Mouse (Mus musculus): ENCODE data around the gene Sptlc3.

GRCm38 (mm10) chr2:139589905-139590304, 96.2 kb downstream of the Sptlc3 start:
- TF ChIP-seq GATA1 (IDR thresholded peaks at IDR 0.05; ENCODE audit: low read depth, low read length) (no peak), POLR2A (IDR thresholded peaks at IDR 0.05; ENCODE audit: control insufficient read depth in 1 of 2, insufficient read depth in 1 of 2, low read depth in 1 of 2, low read length in 2 of 2, poor library complexity in 1 of 2) (no peak), USF1 (IDR thresholded peaks at IDR 0.05; ENCODE audit: low read depth, low read length) (no peak), CTCF (IDR thresholded peaks at IDR 0.05 in 2 of 3, conservative IDR thresholded peaks at IDR 0.05 in 1 of 3; ENCODE audit: control insufficient read depth in 1 of 3, insufficient read depth in 1 of 3, low read depth in 2 of 3, low read length in 3 of 3, poor library complexity in 1 of 3, severe bottlenecking in 1 of 3) (peak in 2 of 3 experiments; percentile 59 to 68; a peak in 5 of 6 replicates), MAFK (IDR thresholded peaks at IDR 0.05; ENCODE audit: borderline replicate concordance, low read depth, low read length) (no peak), UBTF (IDR thresholded peaks at IDR 0.05; ENCODE audit: borderline replicate concordance, insufficient read depth, low read depth, low read length) (no peak), EP300 (IDR thresholded peaks at IDR 0.05; ENCODE audit: low read depth in 1 of 2, low read length in 2 of 2) (no peak), TCF12 (IDR thresholded peaks at IDR 0.05; ENCODE audit: low read depth, low read length) (no peak), ZC3H11A (IDR thresholded peaks at IDR 0.05; ENCODE audit: low read depth, low read length) (no peak), HCFC1 (IDR thresholded peaks at IDR 0.05; ENCODE audit: low read depth, low read length) (no peak), MYC (IDR thresholded peaks at IDR 0.05; ENCODE audit: low read depth, low read length) (no peak), CHD1 (IDR thresholded peaks at IDR 0.05; ENCODE audit: low read depth, low read length) (no peak), ETS1 (IDR thresholded peaks at IDR 0.05; ENCODE audit: low read depth, low read length) (no peak), CHD2 (IDR thresholded peaks at IDR 0.05; ENCODE audit: low read length) (no peak)

Measured in MEL (cell line).